24 mouse cellular contexts compared by ENCODE assay signal in the genomic region with DNA sequence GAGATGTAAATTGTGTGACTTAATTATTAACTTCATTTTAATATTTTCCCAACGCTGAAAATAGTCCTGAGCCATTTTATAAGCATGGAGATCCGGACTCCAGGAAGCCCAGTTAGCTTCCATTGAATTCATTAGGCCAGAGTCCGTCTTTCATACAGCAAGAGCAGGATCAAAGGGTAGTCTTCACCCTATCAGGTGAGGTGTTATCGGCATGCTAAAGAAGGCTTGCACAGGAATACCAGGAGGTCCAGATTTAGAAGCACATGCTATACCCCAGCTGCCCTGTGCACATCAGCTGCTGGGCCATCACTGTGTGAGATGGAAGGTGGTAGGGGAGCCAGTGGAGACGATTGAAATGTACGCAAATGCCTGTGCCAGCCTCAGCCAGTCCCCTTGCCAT. TPM values are rescaled to one million over a fixed set of nuclear protein-coding genes. Genes with fewer than 3 reads are reported as not detected.
DNase-seq lines count a peak whose midpoint lies in the region; ATAC-seq and TF ChIP-seq lines count a peak whose summit lies in the region.
"Had no signal": no experiment of that assay in that cellular context is flagged by ENCODE, and none has a peak within 500 bp of the region (broad histone marks: within the 10 kb centered on the region; RNA-seq: fewer than 3 reads in every experiment).

No protein-coding gene starts in this region.

- no peak for ATAC-seq in forebrain, embryonic 13.5 days
- ATAC-seq in forebrain, embryonic 12.5 days (ENCODE audit: low FRiP score) = no peak
- ATAC-seq in intestine, postnatal 0 days = peak; percentile 58
- ATAC-seq: hindbrain, embryonic 16.5 days; inflammation-experienced regulatory T-cells, adult 6 months had no signal

- no peak for TF ChIP-seq CTCF in left cerebral cortex, adult 2 months (IDR thresholded peaks at IDR 0.05)
- no peak for TF ChIP-seq CTCF in intestine, postnatal 0 days (IDR thresholded peaks at IDR 0.05; ENCODE audit: low read depth)

- H3K4me2 ChIP-seq in forebrain, embryonic 13.5 days = no peak overlapping the region
- no peak overlapping the region for H3K4me2 ChIP-seq in forebrain, embryonic 12.5 days
- H3K4me2 ChIP-seq in intestine, postnatal 0 days (replicated peaks; ENCODE audit: low read depth) = no peak overlapping the region
- H3K4me2 ChIP-seq: embryonic facial prominence, embryonic 12.5 days; hindbrain, embryonic 12.5 days had no signal

- H3K4me1 ChIP-seq in forebrain, embryonic 13.5 days = peaks cover 58% of the 10 kb centered on the region
- H3K4me1 ChIP-seq in forebrain, embryonic 12.5 days = peaks cover 31% of the 10 kb centered on the region
- H3K4me1 ChIP-seq in intestine, postnatal 0 days (replicated peaks; ENCODE audit: control insufficient read depth, insufficient read depth, low read length) = peaks cover 9% of the 10 kb centered on the region

- DNase-seq in left cerebral cortex, adult 2 months (ENCODE audit: extremely low spot score in 1 of 2, low spot score in 2 of 2) = no peak
- DNase-seq in left cerebral cortex, postnatal 4 days = no peak
- DNase-seq in urinary bladder, adult 18-20 months (ENCODE audit: low spot score in 2 of 2) = no peak
- DNase-seq in ovary, postnatal 10 days (ENCODE audit: low spot score) = no peak
- DNase-seq: adrenal gland, postnatal 10 days; cerebellum, adult 18-20 months; cerebellum, postnatal 14 days; gastrocnemius, postnatal 36 days; heart, adult 11 months; heart, postnatal 10 days; heart, postnatal 4 days had no signal

- intact Hi-C loops in left cerebral cortex, adult 2 months (cut with DNase I) = no loop called here
- intact Hi-C loops in left cerebral cortex, postnatal 4 days (cut with DNase I) = no loop called here

- H3K27me3 ChIP-seq in forebrain, embryonic 13.5 days = no peaks in the 10 kb centered on the region; the same call in 1 of the 2 replicates
- H3K27me3 ChIP-seq in forebrain, embryonic 12.5 days = no peaks in the 10 kb centered on the region
- H3K27me3 ChIP-seq in intestine, postnatal 0 days (replicated peaks; ENCODE audit: control insufficient read depth, insufficient read depth, low read length) = no peaks in the 10 kb centered on the region
- H3K27me3 ChIP-seq: embryonic facial prominence, embryonic 12.5 days; hindbrain, embryonic 12.5 days had no signal

- WGBS in forebrain, embryonic 13.5 days = 84% methylated on average over 6 of the region's 6 CpGs
- WGBS in forebrain, embryonic 12.5 days = 80% methylated on average over 6 of the region's 6 CpGs
- 52% methylated on average over 6 of the region's 6 CpGs for WGBS in intestine, postnatal 0 days

- no peak overlapping the region for H3K9ac ChIP-seq in forebrain, embryonic 13.5 days
- H3K9ac ChIP-seq in forebrain, embryonic 12.5 days = no peak overlapping the region
- no peak overlapping the region for H3K9ac ChIP-seq in intestine, postnatal 0 days (ENCODE audit: low read depth, low read length)
- H3K9ac ChIP-seq: embryonic facial prominence, embryonic 12.5 days; hindbrain, embryonic 12.5 days had no signal

- peak overlapping the region; percentile 40; the same call in 1 of the 2 replicates for H3K27ac ChIP-seq in forebrain, embryonic 13.5 days
- H3K27ac ChIP-seq in forebrain, embryonic 12.5 days = no peak overlapping the region
- peak overlapping the region; percentile 36; the same call in 1 of the 2 replicates for H3K27ac ChIP-seq in left cerebral cortex, adult 2 months
- no peak overlapping the region for H3K27ac ChIP-seq in intestine, postnatal 0 days (ENCODE audit: low read depth, low read length)
- H3K27ac ChIP-seq: embryonic facial prominence, embryonic 12.5 days; heart, embryonic 10.5 days; hindbrain, embryonic 12.5 days had no signal

- no peaks in the 10 kb centered on the region for H3K9me3 ChIP-seq in forebrain, embryonic 13.5 days (replicated peaks)
- no peaks in the 10 kb centered on the region for H3K9me3 ChIP-seq in forebrain, embryonic 12.5 days
- no peaks in the 10 kb centered on the region for H3K9me3 ChIP-seq in intestine, postnatal 0 days (ENCODE audit: control insufficient read depth)
- H3K9me3 ChIP-seq: embryonic facial prominence, embryonic 12.5 days; heart, embryonic 10.5 days; hindbrain, embryonic 12.5 days had no signal

- no peaks in the 10 kb centered on the region for H3K36me3 ChIP-seq in forebrain, embryonic 13.5 days (ENCODE audit: poor library complexity, severe bottlenecking)
- no peaks in the 10 kb centered on the region for H3K36me3 ChIP-seq in forebrain, embryonic 12.5 days (replicated peaks)
- H3K36me3 ChIP-seq in intestine, postnatal 0 days (ENCODE audit: control insufficient read depth, insufficient read depth) = peaks cover 4% of the 10 kb centered on the region; the same call in 1 of the 2 replicates
- H3K36me3 ChIP-seq: embryonic facial prominence, embryonic 12.5 days; heart, embryonic 10.5 days; hindbrain, embryonic 12.5 days had no signal

- no peak overlapping the region for H3K4me3 ChIP-seq in forebrain, embryonic 13.5 days
- no peak overlapping the region for H3K4me3 ChIP-seq in forebrain, embryonic 12.5 days (replicated peaks)
- no peak overlapping the region for H3K4me3 ChIP-seq in left cerebral cortex, adult 2 months
- H3K4me3 ChIP-seq in intestine, postnatal 0 days (ENCODE audit: low read depth, low read length) = no peak overlapping the region
- H3K4me3 ChIP-seq: embryonic facial prominence, embryonic 12.5 days; heart, embryonic 10.5 days; hindbrain, embryonic 12.5 days had no signal

RNA-seq across cellular contexts. Expression of gene C8b, which starts 50.3 kb away (rescaled TPM):
- polyA plus RNA-seq in forebrain, embryonic 13.5 days (2015; fragmentation: Nextera tagmentation; extraction: Ambion mirVana) = 0.25 TPM in 1 of 2 replicates, not detected in the other
- polyA plus RNA-seq in forebrain, embryonic 12.5 days (2016; fragmentation: Nextera tagmentation; extraction: Ambion mirVana) = 0.09 TPM in 1 of 2 replicates, not detected in the other
- under 1 TPM; 0.20 to 0.26 TPM for total RNA-seq in left cerebral cortex, adult 2 months (2021)
- total RNA-seq in left cerebral cortex, postnatal 4 days (2021) = under 1 TPM; 0.38 to 0.44 TPM
- polyA plus RNA-seq in intestine, postnatal 0 days (2015; fragmentation: Nextera tagmentation; extraction: Ambion mirVana) = 2.9 and 3.0 TPM in 2 replicates
- total RNA-seq: common myeloid progenitor, adult 5-6 weeks; gastrocnemius, adult 8-10 months; gastrocnemius, postnatal 36 days; heart, postnatal 10 days; heart, postnatal 4 days; MEL had no signal
- polyA plus RNA-seq: C2C12; heart, embryonic 14.5 days; hindbrain, embryonic 12.5 days; hindbrain, embryonic 16.5 days; inflammation-experienced regulatory T-cells, adult 6 months had no signal

Comparison
In these comparisons a context has a peak if more than half of its experiments do, and no peak if none do; other contexts are left out.
1. H3K27ac ChIP-seq: peak in forebrain, embryonic 13.5 days (single experiment) and left cerebral cortex, adult 2 months (single experiment); none in forebrain, embryonic 12.5 days (single experiment) and intestine, postnatal 0 days (single experiment).